Mouse (Mus musculus): Measurements from ENCODE around the gene Slc9a3r2. TPM values are rescaled to one million over a fixed set of nuclear protein-coding genes. Genes with fewer than 3 reads are reported as not detected.

Slc9a3r2 gene
- total RNA-seq, 2 experiments from 2014 or later, result 48.0 to 49.9 TPM

DNA sequence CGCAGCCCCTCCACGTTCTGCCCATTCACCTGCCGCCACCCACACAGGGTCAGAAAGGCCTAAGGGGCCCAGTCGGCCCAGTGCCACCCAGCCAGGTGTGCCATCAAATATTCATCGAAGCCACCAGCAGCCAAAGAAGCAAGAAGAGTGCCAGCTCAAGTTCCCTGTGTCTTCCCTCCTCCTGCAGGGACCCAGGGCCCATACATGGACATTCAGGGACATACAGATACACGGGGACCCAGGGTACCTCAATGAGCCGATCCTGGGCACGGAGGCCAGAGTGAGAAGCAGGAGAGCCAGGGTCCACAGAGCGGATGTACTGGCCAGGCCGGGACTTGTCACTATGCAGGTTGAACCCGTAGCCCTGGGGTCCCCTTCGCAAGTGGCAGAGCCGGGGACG, 8.2 kb downstream of the Slc9a3r2 start:
- intact Hi-C loops (cut with DNase I), result no loop called here
- no peak for DNase-seq (ENCODE audit: low spot score in 2 of 2)

DNA sequence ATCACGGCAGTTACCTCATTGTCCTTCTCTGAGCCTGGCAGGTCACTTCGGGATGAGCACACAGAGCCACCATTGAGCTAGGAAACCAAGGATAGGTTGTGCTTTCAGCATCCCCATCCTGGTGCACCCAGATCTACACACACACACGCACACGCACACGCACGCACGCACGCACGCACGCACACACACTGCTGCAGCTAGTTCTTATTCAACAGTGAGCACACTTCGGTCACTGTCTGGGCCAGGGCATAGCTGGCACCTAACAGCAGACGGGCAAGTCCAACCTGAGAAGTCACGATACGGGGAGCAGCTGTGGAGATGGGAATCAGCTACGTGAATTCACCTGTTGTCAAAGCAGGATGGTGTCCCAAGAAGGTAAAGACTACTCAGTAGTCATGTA, 9.5 kb downstream of the Slc9a3r2 start:
- no peak for DNase-seq (ENCODE audit: low spot score in 2 of 2)
- intact Hi-C loops (cut with DNase I), result no loop called here

DNA sequence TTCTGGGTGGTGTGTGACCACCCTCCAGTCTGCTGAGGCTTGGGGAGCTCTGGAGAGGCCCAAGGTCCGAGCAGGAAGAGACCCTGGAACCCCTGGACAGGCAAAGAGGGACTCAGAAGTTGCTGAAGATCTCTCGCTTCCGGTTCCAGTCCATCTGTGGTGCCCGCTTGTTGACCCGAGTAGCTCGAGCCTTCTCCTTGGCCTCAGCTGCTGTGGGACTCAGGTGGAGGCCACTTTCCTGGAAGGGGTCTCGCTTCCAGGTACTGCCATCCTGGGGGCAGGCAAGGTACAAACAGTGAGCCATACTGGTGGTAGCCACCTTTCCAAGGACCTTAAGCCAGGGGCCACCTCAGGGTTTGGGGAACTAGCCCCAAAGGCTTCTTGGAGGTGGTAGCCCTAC, 10.0 kb downstream of the Slc9a3r2 start:
- intact Hi-C loops (cut with DNase I), result no loop called here
- DNase-seq (ENCODE audit: low spot score in 2 of 2), result no peak

DNA sequence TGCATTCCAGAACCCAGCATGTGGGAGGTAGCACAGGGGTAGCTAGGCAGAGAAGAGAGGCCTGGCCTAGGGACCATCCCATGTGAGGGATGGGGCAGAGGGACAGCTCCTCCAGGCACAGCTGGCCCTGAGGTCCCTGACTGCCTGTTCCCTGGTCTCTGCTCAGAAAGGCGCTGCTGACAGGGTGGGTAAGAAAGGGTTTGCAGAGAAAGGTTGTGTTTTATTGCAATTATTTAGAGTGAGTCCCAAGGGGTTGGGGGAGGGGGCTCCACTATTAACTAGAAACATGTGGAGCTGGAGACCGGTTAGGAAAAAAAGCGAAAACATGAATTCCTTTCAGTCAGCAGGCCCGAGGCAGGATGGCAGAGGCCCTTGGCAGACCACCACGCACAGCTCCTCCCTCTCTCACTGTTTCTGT, 10.5 kb downstream of the Slc9a3r2 start:
- intact Hi-C loops (cut with DNase I), result no loop called here
- no peak for DNase-seq (ENCODE audit: low spot score in 2 of 2)

DNA sequence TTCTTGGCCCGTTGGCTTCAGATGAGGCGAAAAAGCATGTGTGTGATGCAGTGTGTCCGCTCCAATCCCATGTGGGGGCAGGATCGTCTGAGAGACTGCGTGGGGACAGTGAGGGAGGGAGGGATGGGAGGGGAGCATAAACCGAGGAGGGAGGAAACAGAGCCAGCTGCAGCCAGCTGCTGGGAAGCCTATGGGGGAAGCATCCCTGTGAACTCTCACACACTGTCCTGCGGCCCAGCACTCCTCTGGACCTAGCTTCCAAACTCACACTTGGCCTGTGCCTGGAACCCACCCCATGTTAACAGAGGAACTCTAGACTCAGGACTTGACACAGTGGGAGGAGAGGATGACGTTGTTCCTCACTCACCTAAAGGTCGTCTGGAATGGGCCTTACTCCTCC, 11.3 kb downstream of the Slc9a3r2 start:
- DNase-seq (ENCODE audit: low spot score in 2 of 2), result no peak
- intact Hi-C loops (cut with DNase I), result no loop called here

DNA sequence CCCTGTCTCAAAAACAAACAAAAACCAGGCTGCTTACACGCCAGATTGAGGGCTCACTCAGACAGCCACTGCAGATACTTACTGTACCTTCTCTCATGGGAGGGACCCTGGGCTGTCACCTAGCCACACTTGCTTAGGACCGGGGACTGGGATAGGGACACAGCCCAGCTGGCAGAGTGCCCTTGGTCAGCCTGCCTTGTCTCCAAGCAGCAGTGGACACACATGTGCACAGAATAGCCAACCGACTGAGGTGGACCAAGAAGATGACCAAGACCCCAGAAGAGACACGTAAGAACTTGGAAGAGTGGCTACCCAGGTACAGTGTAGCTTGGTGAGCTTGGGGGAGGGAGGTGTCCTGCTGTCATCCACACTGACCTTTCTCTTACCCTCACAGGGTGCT, 11.9 kb downstream of the Slc9a3r2 start:
- intact Hi-C loops (cut with DNase I), result no loop called here
- DNase-seq (ENCODE audit: low spot score in 2 of 2), result no peak

DNA sequence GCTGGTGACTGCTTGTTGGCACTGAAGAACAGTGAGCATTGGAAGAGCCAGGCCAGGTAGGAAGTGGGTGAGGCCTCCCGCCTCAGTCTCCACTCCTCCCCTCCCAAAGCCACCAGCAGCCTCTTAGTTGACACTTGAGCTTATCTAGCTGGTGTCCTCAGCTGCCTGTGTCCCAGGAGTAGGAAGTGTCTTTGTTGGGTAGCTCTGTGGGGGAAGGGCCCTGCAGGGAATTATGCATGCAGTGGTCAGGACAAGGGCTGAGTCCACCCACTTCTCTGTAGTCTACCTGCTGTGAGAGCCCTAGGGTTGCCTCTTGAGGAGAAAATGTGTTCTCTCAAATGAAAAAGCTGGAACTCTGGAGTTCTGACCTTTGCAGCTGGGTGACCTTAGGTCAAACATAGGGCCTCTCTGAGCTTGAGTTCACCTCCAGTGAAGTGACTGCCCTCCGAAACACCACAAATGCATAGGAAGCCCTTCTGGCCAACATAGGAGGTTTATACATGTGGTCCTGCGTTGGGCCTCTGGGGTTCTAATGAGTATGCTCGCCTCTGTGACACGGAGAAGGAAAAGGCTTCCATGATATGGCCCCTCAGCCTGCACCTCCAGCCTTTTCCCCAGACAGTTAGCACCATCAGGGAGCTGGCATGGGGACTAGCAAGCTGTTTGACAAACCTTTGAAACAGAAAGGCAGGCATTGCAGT, 13.2 kb downstream of the Slc9a3r2 start:
- DNase-seq (ENCODE audit: low spot score in 2 of 2), result no peak
- intact Hi-C loops (cut with DNase I), result no loop called here

DNA sequence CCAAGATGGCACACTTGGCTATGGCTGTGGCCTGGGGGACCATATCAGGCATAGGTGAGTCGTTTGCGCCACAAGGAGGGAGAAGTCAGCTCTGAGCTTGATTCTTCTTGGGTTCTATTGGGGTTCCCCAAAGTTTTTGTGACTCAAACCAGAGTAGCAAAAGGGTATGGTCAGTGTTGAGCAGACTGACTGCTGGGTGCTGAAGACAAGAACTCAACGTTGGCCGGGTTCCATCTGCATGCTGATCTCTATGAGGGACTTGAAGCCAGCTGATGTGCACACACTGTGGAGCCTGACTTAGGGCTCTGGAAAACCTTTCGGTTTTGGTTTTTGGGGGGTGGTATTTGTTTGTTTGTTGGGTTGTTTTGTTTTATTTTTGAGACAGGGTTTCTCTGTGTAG, 14.4 kb downstream of the Slc9a3r2 start:
- intact Hi-C loops (cut with DNase I), result no loop called here
- DNase-seq (ENCODE audit: low spot score in 2 of 2), result no peak

DNA sequence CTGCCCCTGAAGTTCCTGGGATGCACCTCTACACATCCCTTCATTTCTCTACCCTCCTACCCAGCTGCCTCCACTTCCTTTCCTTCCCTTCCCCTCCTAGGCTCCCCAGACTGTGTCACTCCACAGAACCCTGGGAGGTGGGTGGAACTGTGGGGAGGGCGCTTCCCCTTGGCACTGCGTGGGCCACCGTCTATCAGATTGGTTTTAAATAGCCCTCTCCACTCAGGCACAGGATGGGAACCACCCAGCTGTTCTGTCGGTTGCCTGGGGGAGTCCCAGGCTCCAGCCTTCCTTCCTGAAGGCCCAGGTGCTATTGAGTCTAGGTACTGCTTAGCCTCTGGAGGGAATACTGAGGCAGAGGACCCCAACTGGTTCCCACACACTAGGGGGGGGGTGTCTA, 15.1 kb downstream of the Slc9a3r2 start:
- intact Hi-C loops (cut with DNase I), result no loop called here
- DNase-seq (ENCODE audit: low spot score in 2 of 2), result peak in 1 of 2 experiments; percentile 57

DNA sequence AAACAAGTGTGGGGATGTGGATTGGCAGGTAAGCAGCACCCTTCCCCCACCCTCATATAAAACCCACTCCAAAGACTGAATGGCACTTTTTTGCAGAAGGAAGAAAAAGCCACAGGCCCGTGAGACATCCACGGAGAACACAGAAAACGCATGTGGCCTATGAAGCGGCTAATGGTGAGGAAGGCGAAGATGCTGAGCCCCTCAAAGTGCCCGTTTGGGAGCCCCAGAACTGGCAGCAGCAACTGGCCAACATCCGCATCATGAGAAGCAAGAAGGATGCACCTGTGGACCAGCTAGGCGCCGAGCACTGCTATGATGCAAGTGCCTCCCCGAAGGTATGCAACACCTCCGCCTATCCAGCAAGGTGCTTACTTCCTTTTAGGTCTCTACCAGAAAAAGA, 16.3 kb downstream of the Slc9a3r2 start:
- DNase-seq (ENCODE audit: low spot score in 2 of 2), result no peak
- intact Hi-C loops (cut with DNase I), result loop anchor here (5.0 kb wide), 1 partner anchor 33 kb away; the partner anchor contains the start of gene Zfp598

DNA sequence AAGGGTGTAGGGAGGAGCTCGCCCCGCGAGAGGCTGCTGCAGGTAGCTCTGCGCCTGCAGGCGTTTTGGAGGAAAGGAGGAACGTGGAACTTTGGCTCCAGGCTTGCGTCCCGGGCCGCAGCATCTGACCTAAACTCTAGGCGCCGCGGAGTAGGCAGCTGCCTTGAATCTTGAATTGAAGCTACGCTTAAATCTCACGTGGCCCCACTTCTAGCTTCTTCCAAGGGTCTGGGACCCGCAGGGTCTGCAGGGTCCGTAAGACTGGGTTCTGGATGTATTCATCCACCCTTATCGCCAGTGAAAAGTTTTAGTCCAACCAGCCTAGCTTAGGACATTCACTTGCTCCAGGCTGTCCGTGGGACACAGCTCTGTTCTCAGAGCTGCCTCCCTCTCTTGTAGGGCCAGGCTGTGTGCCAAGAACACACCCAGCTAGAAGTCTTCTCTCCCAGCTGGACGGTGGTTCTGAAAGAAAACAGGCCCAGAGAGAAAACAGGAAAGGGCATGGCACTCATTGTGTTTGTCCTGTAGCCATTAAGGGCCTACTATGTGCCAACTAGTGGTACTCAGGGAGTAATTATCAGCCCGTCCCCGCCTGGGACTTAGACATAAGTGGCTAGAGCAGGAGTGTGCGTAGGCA, 17.2 kb downstream of the Slc9a3r2 start:
- DNase-seq (ENCODE audit: low spot score in 2 of 2), result peak in 1 of 2 experiments; percentile 32
- intact Hi-C loops (cut with DNase I), result loop anchor here (5.0 kb wide), 1 partner anchor 34 kb away; the partner anchor contains the start of gene Zfp598

DNA sequence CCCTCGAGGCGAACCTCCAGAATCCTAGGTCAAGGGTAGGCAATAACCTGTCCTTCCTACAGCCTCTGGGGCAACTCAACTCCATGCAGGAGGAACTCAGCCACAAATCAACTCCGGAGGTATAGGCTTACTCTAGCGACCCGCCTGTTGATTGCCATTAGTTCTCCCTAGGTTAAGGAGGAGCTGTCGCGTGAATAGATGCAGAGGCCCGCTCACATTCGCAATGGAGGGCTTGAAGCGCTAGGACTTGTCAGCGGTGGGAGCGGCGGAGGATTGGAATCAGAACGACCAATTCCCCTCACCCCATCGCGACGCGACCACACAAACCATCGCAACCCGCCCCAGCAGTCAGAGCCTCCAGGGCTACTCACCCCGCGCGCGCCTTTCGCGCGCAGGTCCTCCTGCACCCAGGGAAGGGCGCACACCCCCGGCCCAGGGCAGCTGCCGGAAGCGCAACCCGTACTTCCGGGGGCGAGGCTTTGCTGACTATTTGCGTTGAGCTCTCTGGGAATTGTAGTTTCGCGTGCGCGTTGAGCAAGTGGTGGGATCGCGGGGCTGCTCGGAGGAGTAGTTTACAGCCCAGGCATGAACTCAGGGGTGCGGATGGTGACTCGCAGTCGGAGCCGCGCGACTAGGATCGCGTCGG, 17.8 kb downstream of the Slc9a3r2 start, which contains the start of the genes Tsc2 and Nthl1:
Gene Tsc2 (minus strand): TSS at position 464 of the 646 bp plus-strand sequence.
Gene Nthl1 (plus strand): TSS at position 514 of the 646 bp plus-strand sequence.
- DNase-seq (ENCODE audit: low spot score in 2 of 2), result peak; percentile 84 to 86
- intact Hi-C loops (cut with DNase I), result loop anchor here (5.0 kb wide), 1 partner anchor 35 kb away; the partner anchor contains the start of gene Zfp598

DNA sequence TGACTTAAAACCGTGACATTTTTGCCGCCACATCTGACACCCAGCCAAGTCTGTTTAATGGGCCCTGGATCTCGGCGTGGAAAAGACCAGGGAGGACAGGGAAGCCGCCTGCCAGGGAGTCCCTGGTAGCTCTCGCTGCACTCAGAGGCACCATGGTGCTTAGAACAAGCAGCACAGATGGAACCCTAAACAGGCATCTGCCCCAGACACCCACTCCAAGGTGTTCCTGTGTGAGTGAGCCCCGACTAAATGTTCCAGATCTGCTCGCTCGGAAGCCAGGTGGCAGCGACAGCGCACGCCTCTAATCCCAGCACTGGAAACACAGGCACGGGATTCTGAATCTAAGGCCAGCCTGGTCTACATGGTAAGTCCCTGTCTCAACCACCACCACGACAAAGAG, 20.1 kb downstream of the Slc9a3r2 start:
- intact Hi-C loops (cut with DNase I), result loop anchor here (5.0 kb wide), 1 partner anchor 37 kb away; the partner anchor contains the start of gene Zfp598
- DNase-seq (ENCODE audit: low spot score in 2 of 2), result peak; percentile 34 to 63

DNA sequence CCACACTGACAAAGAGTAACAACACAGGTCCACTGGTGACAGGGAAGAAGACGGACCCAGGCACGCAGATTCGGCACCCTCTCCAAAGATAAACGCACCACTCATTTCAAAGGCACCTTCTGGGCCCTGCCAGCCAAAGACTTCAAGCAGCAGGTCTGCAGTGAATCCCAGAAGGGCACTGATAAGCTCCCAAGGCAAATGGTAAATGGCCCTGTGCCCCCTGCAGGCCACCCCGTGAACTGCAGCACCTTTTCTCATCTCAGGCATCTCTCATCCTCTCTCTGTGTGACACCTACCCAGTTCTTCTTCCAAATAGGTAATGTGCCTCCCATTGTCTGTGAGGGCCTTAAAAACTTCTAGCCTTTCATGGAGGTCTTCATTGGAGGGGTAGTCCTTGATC, 21.5 kb downstream of the Slc9a3r2 start:
- DNase-seq (ENCODE audit: low spot score in 2 of 2), result peak; percentile 57 to 76

DNA sequence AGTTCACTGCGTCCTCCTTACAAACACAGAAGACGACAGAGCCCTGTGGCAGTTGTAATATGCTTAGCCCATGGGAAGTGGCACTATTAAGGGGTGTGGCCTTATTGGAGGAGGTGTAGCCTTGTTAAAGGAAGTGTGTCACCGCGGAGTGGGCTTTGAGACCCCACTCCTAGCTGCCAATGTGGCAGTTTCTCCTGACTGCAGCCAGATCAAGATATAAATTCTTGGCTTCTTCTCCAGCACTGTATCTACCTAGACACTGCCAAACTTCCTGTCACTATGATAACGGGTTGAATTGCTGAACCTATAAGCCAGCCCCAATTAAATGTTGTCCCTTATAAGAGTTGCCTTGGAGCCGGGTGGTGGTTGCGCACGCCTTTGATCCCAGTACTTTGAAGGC, 24.7 kb downstream of the Slc9a3r2 start:
- DNase-seq (ENCODE audit: low spot score in 2 of 2), result no peak
- intact Hi-C loops (cut with DNase I), result no loop called here

More for the DNA sequence above, 21.5 kb downstream of the Slc9a3r2 start:
- intact Hi-C loops (cut with DNase I), result no loop called here

DNA sequence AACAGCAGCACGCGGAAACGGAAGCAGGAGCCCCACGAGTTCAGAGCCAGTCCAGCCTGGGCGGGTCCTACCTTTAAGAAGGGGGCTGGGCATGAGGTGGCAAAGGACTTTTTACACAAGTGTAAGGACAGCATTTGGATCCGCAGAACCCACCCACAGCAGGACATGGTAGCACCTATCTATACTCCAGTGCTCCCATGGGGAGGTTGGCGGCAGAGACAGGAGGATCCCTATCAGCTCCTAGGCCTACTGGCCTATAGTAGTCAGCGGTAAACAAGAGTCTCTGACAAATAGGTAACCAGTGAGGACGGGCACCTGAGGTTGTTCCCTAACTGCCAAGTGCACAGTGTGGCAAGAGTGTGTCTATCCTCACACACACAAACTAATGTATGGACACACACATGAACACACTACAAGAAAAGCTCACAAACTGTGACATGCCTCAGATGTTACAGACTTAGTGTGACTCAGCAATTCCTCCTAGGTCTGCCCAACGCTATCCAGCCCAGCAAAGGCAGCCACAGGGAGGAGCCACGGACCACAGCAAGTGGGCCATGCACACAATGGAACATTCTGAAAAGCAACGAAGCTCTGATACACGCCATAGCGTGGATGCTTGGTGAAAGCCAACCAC, 32.4 kb downstream of the Slc9a3r2 start:
- DNase-seq (ENCODE audit: low spot score in 2 of 2), result no peak
- intact Hi-C loops (cut with DNase I), result no loop called here

DNA sequence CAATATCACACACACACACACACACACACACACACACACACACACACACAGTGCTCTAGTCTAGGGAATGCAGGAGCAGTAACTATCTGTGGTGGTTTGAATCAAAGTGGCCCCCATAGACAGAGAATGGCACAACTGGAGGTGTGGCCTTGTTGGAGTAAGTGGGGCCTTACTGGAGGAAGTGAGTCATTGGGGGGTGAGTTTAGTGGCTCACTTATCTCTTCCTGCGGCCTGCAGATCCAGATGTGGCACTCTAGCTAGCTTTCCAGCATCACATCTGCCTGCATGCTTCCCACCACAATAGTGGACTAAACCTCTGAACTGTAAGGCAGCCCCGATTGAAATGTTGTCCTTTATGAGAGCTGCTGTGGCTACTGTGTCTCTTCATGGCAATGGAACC, 39.4 kb downstream of the Slc9a3r2 start:
- no peak for DNase-seq (ENCODE audit: low spot score in 2 of 2)
- intact Hi-C loops (cut with DNase I), result no loop called here

DNA sequence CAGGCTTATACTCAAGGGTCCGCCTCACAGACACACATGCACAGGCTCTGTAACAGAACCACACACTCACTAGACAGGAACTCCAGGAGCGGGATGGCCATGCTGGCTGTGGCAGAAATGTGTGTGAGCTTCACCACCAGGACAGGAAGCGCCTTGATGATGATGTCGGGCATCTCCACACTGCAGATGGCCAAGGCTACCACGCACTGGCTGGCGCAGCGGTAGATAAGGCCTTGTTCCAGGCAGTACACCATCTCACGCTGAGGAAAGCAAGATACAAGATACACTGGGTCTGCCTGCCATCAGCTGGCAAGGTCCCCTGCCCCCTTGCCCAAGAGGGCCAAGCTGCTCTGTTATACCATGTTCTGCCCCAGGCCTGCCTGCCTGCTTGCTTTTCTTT, 41.3 kb downstream of the Slc9a3r2 start:
- DNase-seq (ENCODE audit: low spot score in 2 of 2), result no peak
- intact Hi-C loops (cut with DNase I), result no loop called here

DNA sequence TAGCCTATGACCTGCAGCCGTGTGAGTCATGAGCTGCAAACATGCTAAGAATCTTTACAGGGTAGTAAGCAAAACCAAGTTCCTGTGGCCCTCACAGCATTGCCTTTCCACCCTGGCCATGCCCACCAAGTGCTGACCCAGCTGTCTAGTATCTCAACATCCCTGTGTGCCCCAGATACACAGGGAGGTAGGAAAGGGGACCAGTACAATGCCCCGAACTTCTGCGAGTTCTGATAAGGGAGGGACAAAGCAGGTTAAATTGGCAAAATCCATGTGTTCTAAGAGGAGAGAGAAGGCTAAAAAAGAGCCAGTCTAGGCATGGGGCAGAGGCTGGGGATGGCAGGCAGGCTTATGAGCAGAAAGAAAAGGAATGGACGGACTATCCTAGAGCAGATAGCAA, 41.8 kb downstream of the Slc9a3r2 start:
- DNase-seq (ENCODE audit: low spot score in 2 of 2), result no peak
- intact Hi-C loops (cut with DNase I), result no loop called here

DNA sequence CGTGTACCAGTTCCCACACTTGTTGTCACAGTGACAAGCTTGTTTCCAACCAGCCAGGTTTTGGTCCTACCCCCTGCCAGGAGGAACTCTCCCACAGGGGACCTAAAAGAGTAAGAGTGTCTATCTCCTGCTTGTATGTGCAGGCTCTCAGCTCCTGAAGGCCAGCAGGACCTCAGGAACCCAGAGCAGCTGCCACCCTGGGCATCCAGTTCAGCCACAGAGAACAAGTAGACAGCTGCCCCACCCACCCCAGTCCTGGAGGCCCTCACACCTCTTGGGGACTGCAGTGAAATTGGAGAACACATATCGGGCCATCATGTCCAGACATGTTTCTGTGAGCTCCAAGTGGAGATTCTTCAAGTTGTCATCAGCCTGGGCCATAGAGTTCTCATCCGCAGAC, 45.6 kb downstream of the Slc9a3r2 start:
- intact Hi-C loops (cut with DNase I), result no loop called here
- DNase-seq (ENCODE audit: low spot score in 2 of 2), result no peak
